Mouse (Mus musculus) kidney, adult 2 months (tissue): Measurements from ENCODE around the gene Lgals1. TPM values are rescaled to one million over a fixed set of nuclear protein-coding genes. Genes with fewer than 3 reads are reported as not detected.

Experiments
- DNase-seq: peaks from one replicate; pipeline ENCODE4 v3.0.0; 2021
- H3K27ac ChIP-seq: fragments of 200-500 bp; 2 replicates; pipeline ENCODE4 v1.5.1; 2012; ENCODE audit warnings: low read depth, low read length, control low read depth, inconsistent platforms; ENCODE audit not compliant: insufficient read depth
- H3K27me3 ChIP-seq: fragments of 200-500 bp; replicated peaks from 2 replicates; pipeline ENCODE4 v1.6.1; 2012; ENCODE audit warnings: mild to moderate bottlenecking, moderate library complexity, low read length, inconsistent platforms; ENCODE audit not compliant: control insufficient read depth, insufficient read depth
- H3K36me3 ChIP-seq: fragments of 200-500 bp; 2 replicates; pipeline ENCODE4 v1.6.1; 2012; ENCODE audit warnings: mild to moderate bottlenecking, moderate library complexity, low read length, inconsistent platforms; ENCODE audit not compliant: control insufficient read depth, insufficient read depth
- H3K4me1 ChIP-seq: fragments of 200-500 bp; 2 replicates; pipeline ENCODE4 v1.6.1; 2011; ENCODE audit warnings: low read length; ENCODE audit not compliant: control insufficient read depth, insufficient read depth
- H3K4me3 ChIP-seq: fragments of 200-500 bp; 2 replicates; pipeline ENCODE4 v1.5.1; 2011; ENCODE audit warnings: mild to moderate bottlenecking, low read depth, low read length, control low read depth; ENCODE audit not compliant: insufficient read depth
- CTCF ChIP-seq: fragments of 200-500 bp; conservative IDR thresholded peaks from 2 replicates; pipeline ENCODE4 v1.5.1; 2011; ENCODE audit warnings: low read depth, mild to moderate bottlenecking, control low read depth, low read length, moderate library complexity, mixed read lengths; ENCODE audit not compliant: insufficient read depth, insufficient read length
- POLR2A ChIP-seq: fragments of 200-500 bp; IDR thresholded peaks from one replicate; pipeline ENCODE4 v1.6.1; 2011; ENCODE audit warnings: low read depth, low read length, control low read depth
- WGBS: fragments of 180-500 bp; shearing (Covaris S2); methylation state at CpG from one replicate; pipeline ENCODE4 v1.1.7; 2018; 5-methylcytosine and 5-hydroxymethylcytosine counted together
- polyA plus RNA-seq: library from polyadenylated mRNA; depleted of rRNA; stranded (reverse); fragments of >200 nt; gene quantifications from 2 replicates; pipeline ENCODE4 v1.2.3, GENCODE M21; 2012

Gene Lgals1
- polyA plus RNA-seq, 1 experiment: 310 TPM

DNA sequence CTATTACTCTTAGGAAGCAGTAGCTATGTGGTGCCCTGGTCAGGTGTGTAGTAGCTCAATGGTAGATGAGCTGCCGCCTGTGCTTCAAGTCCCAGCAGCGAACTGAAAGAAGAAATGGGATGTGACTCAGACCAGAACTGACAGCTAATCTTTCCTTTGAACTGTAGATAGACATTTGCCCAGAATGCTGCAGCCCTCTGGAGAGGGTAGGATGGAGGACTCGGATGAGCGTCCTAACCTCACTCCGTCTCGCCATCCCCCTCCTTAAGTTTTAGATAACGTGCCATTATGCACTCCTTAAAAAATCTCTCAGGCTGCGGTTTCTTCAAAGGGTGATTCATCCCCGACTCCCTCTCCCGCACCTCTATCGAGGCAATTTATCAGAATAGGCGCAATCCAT is 6.6 kb upstream of the Lgals1 start:
- WGBS: 87% methylated on average over 12 of the region's 12 CpGs
- TF ChIP-seq POLR2A (no peak), CTCF (no peak)
- Histone ChIP-seq H3K27ac (no peak overlapping the region), H3K4me1 (no peaks in the 10 kb centered on the region), H3K27me3 (no peaks in the 10 kb centered on the region), H3K36me3 (no peaks in the 10 kb centered on the region), H3K4me3 (no peak overlapping the region)
- DNase-seq: no peak

GRCm38 (mm10) chr15:78922700-78923099 is 3.8 kb upstream of the Lgals1 start:
- H3K4me1 ChIP-seq: peaks cover 18% of the 10 kb centered on the region
- H3K36me3 ChIP-seq: no peaks in the 10 kb centered on the region
- no peaks in the 10 kb centered on the region for H3K27me3 ChIP-seq
- DNase-seq: no peak
- TF ChIP-seq POLR2A (no peak), CTCF (no peak)
- no peak overlapping the region for H3K27ac ChIP-seq
- no peak overlapping the region for H3K4me3 ChIP-seq
- WGBS: 95% methylated on average over 7 of the region's 7 CpGs

- Histone ChIP-seq H3K4me3 (no peak overlapping the region), H3K27me3 (no peaks in the 10 kb centered on the region), H3K27ac (no peak overlapping the region), H3K4me1 (peaks cover 21% of the 10 kb centered on the region), H3K36me3 (no peaks in the 10 kb centered on the region)
- TF ChIP-seq POLR2A (no peak), CTCF (no peak)
- 81% methylated on average over 6 of the region's 6 CpGs for WGBS
- no peak for DNase-seq
Measured at GRCm38 (mm10) chr15:78923585-78923984, 2.9 kb upstream of the Lgals1 start.

GRCm38 (mm10) chr15:78925129-78925528 is 1.4 kb upstream of the Lgals1 start:
- peak; percentile 69 for DNase-seq
- Histone ChIP-seq H3K36me3 (no peaks in the 10 kb centered on the region), H3K27me3 (no peaks in the 10 kb centered on the region), H3K4me1 (peaks cover 21% of the 10 kb centered on the region), H3K27ac (0 out of 2 replicates have a peak overlapping the region, but pooled peaks have one; percentile 1), H3K4me3 (no peak overlapping the region)
- WGBS: 41% methylated on average over 8 of the region's 8 CpGs
- TF ChIP-seq CTCF (no peak), POLR2A (no peak)

DNA sequence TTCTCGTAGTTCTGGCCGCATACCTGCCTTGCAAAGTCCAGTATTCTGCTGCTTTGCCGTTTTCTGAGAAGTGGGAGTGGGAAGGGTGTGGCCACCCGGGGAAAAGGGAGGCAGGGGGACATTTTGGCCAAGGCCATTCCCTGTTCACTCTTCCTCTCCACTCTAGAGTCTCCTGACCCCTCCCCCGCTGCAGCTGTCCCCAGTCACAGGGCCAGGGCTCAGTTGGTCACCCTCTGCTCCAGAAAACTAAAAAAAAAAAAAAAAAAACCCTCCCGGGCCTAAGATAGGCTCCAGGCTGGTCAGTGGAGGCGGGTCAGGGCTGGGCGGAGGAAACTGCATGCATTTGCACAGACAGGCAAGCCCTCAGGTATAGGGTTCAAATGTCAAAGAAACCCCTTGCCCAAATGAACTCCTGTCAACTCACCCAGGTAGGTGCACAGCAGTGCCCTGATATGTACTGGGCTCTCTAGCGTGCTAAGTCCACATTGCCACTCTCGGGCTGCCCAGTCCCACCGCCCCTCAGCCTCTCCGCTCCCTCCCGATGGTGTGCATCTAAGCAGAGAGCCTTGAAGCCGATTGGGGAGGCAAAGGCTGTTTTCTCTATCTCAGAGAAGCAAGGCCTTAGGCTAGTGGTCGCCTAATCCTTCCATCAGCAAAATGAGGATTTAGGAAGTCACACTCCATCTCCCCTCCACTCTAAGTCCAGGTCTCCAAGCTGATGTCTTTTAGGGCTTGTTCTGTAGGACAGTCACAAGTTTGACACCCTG is 679 bp downstream of the Lgals1 start:
- H3K4me3 ChIP-seq: peak overlapping the region; percentile 57
- TF ChIP-seq CTCF (no peak), POLR2A (no peak)
- DNase-seq: peak; percentile 52
- H3K4me1 ChIP-seq: peaks cover 21% of the 10 kb centered on the region
- no peaks in the 10 kb centered on the region for H3K27me3 ChIP-seq
- 27% methylated on average over 15 of the region's 15 CpGs for WGBS
- H3K36me3 ChIP-seq: no peaks in the 10 kb centered on the region
- H3K27ac ChIP-seq: peak overlapping the region; percentile 82

- Histone ChIP-seq H3K4me3 (peak overlapping the region; percentile 43), H3K27ac (peak overlapping the region; percentile 66), H3K36me3 (no peaks in the 10 kb centered on the region), H3K27me3 (no peaks in the 10 kb centered on the region), H3K4me1 (peaks cover 21% of the 10 kb centered on the region)
- DNase-seq: peak; percentile 83
- TF ChIP-seq POLR2A (peak; percentile 12), CTCF (no peak)
- WGBS: 2% methylated on average over 34 of the region's 35 CpGs
Measured at GRCm38 (mm10) chr15:78927788-78928457, 1.4 kb downstream of the Lgals1 start.

DNA sequence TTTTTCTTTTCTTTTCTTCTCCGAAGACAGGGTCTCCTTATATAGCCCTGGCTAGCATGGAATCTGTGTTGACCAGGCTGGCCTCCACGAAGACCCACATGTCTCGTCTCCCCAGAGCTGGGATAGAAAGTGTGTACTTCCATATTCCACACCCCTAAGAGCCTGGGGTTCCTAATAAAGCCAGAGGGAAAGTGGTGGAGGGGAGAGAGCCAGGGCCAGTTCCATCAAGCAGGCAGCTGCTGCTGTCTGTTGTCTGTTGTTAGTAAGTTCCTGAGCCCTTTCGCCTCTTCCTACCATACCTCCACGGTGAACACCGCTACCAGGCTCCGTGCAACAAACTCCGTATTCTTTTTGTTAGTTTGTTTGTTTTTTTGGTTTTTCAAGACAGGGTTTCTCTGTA is 2.0 kb downstream of the Lgals1 start:
- DNase-seq: no peak
- no peak overlapping the region for H3K4me3 ChIP-seq
- H3K27me3 ChIP-seq: no peaks in the 10 kb centered on the region
- H3K4me1 ChIP-seq: peaks cover 21% of the 10 kb centered on the region
- H3K36me3 ChIP-seq: no peaks in the 10 kb centered on the region
- no peak overlapping the region for H3K27ac ChIP-seq
- 60% methylated on average over 8 of the region's 8 CpGs for WGBS
- TF ChIP-seq CTCF (no peak), POLR2A (no peak)
